Mouse (Mus musculus) heart, embryonic 11.5 days (tissue): ENCODE data around the gene Alg1. TPM values are rescaled to one million over a fixed set of nuclear protein-coding genes. Genes with fewer than 3 reads are reported as not detected.
"Not testable (repeated sequence)": the region's sequence is repeated elsewhere in the genome, so short reads cannot be mapped to it uniquely, and the experiment has no call there.

Experiments used
- ATAC-seq: fragments of 200-750 bp; cut with Nextera tagmentation; replicated peaks from 2 replicates; pipeline ENCODE4 v1.8.0; 2017; ENCODE audit warnings: moderate library complexity; ENCODE audit not compliant: insufficient number of reproducible peaks, low FRiP score, low TSS enrichment
- H3K27ac ChIP-seq: fragments of 300-500 bp; sonication (generic); 2 replicates; pipeline ENCODE4 v1.5.1; 2014; ENCODE audit warnings: mild to moderate bottlenecking, low read depth, low read length
- H3K27me3 ChIP-seq: fragments of 300-500 bp; sonication (generic); 2 replicates; pipeline ENCODE4 v1.6.1; 2014; ENCODE audit warnings: mild to moderate bottlenecking, low read length, mixed read lengths; ENCODE audit not compliant: control insufficient read depth, insufficient read depth
- H3K36me3 ChIP-seq: fragments of 300-500 bp; sonication (generic); 2 replicates; pipeline ENCODE4 v1.6.1; 2014; ENCODE audit warnings: mild to moderate bottlenecking, low read length, moderate library complexity, mixed read lengths; ENCODE audit not compliant: control insufficient read depth, insufficient read depth
- H3K4me1 ChIP-seq: fragments of 300-500 bp; sonication (generic); 2 replicates; pipeline ENCODE4 v1.6.1; 2014; ENCODE audit warnings: low read length; ENCODE audit not compliant: control insufficient read depth, insufficient read depth
- H3K4me2 ChIP-seq: fragments of 300-500 bp; sonication (generic); 2 replicates; pipeline ENCODE4 v1.6.1; 2014; ENCODE audit warnings: mild to moderate bottlenecking, moderate library complexity
- H3K4me3 ChIP-seq: fragments of 300-500 bp; sonication (generic); 2 replicates; pipeline ENCODE4 v1.5.1; 2014; ENCODE audit warnings: low read depth, low read length
- H3K9ac ChIP-seq: fragments of 300-500 bp; sonication (generic); 2 replicates; pipeline ENCODE4 v1.6.1; 2014; ENCODE audit warnings: mild to moderate bottlenecking, low read depth, low read length, moderate library complexity
- H3K9me3 ChIP-seq: fragments of 300-500 bp; sonication (generic); replicated peaks from 2 replicates; pipeline ENCODE4 v1.6.1; 2016; ENCODE audit warnings: low read length; ENCODE audit not compliant: control insufficient read depth
- WGBS: fragments of 180-500 bp; shearing (Covaris S2); extraction: QIAGEN DNeasy Blood & Tissue Kit; methylation state at CpG from one replicate; pipeline ENCODE4 v1.1.7; 2014; ENCODE audit not compliant: insufficient replicate concordance; 5-methylcytosine and 5-hydroxymethylcytosine counted together
- polyA plus RNA-seq: library from polyadenylated mRNA; unstranded; fragments of >200 nt; fragmentation: Nextera tagmentation; extraction: Ambion mirVana; gene quantifications from 2 replicates; pipeline ENCODE4 v1.2.1, GENCODE M21; 2014

Alg1 gene
- polyA plus RNA-seq, 1 experiment from 2014 or later: 24.3 TPM

DNA sequence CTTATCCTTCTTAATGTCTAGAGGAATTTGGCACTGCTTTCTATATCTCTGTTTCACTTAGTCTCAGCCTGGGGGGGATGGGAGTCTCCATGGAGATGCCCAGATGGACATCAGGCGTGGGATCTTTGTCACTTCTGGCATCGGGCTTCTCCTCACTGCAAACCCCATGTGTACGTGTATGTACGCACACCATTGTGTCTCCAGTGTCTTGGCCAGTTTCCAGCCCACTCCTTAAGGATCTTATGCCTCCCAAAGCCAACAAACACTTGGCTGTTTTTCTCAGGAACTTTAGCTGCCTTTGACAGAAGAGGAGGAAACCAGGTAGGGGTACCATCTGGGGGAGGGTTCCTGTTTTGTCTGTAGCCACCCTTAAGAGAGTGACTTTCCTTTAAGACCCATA is 12.0 kb upstream of the Alg1 start:
- Histone ChIP-seq H3K4me1 (peaks cover 3% of the 10 kb centered on the region; the same call in 1 of the 2 replicates), H3K4me2 (no peak overlapping the region), H3K27ac (no peak overlapping the region), H3K4me3 (no peak overlapping the region), H3K27me3 (no peaks in the 10 kb centered on the region), H3K9ac (no peak overlapping the region), H3K9me3 (no peaks in the 10 kb centered on the region), H3K36me3 (no peaks in the 10 kb centered on the region)
- ATAC-seq: no peak
- 53% methylated on average over 4 of the region's 4 CpGs for WGBS

- 60% methylated on average over 6 of the region's 6 CpGs for WGBS
- H3K4me2 ChIP-seq: no peak within 1 kb of the TSS
Measured at GRCm38 (mm10) chr16:5222140-5222539, 11.3 kb upstream of the Alg1 start, which contains the start of gene AU021092. TSS of gene AU021092 (minus strand) at chr16:5222299.

GRCm38 (mm10) chr16:5226534-5226933 is 6.9 kb upstream of the Alg1 start:
- ATAC-seq, H3K9ac ChIP-seq, H3K4me3 ChIP-seq, H3K36me3 ChIP-seq, H3K27ac ChIP-seq, H3K9me3 ChIP-seq, H3K27me3 ChIP-seq, H3K4me2 ChIP-seq, H3K4me1 ChIP-seq: not testable (repeated sequence)
- WGBS: 7% methylated on average over 1 of the region's 1 CpGs

More at GRCm38 (mm10) chr16:5222140-5222539, 11.3 kb upstream of the Alg1 start, which contains the start of gene AU021092:
- no peak for ATAC-seq
- Histone ChIP-seq H3K9me3 (no peaks in the 10 kb centered on the region), H3K4me1 (peaks cover 2% of the 10 kb centered on the region; the same call in 1 of the 2 replicates), H3K4me3 (no peak within 1 kb of the TSS), H3K36me3 (no peaks in the 10 kb centered on the region), H3K9ac (no peak within 1 kb of the TSS), H3K27me3 (no peaks in the 10 kb centered on the region), H3K27ac (no peak within 1 kb of the TSS)

- H3K36me3 ChIP-seq, H3K27ac ChIP-seq, H3K9ac ChIP-seq, H3K9me3 ChIP-seq, ATAC-seq, H3K27me3 ChIP-seq, H3K4me3 ChIP-seq, H3K4me2 ChIP-seq, H3K4me1 ChIP-seq: not testable (repeated sequence)
- 73% methylated on average over 19 of the region's 19 CpGs for WGBS
Measured at GRCm38 (mm10) chr16:5227501-5227900, 5.9 kb upstream of the Alg1 start.

- H3K27ac ChIP-seq, H3K36me3 ChIP-seq, H3K4me3 ChIP-seq, H3K9me3 ChIP-seq, H3K27me3 ChIP-seq, ATAC-seq, H3K9ac ChIP-seq, H3K4me1 ChIP-seq, H3K4me2 ChIP-seq: not testable (repeated sequence)
- WGBS: 76% methylated on average over 3 of the region's 3 CpGs
Measured at GRCm38 (mm10) chr16:5228103-5228502, 5.3 kb upstream of the Alg1 start.

DNA sequence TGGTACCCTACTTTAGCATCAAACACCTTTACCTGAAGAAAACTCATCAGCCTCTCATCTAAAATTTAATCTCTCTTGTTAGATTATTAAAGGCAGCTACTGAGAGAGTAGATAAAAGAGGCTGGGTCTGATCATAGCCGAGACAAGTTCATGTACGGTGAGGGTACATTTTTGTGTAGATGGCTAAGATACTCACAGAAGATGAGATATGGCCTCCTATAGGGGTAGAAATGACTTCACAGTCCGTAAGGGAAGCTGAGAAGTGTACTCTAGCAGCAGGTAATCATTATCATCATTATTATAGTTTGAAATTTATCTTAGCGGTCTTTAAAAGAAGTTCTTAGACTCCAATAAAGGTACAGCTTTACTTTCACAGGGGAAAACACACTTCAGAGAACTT is 439 bp upstream of the Alg1 start:
- no peaks in the 10 kb centered on the region for H3K36me3 ChIP-seq
- H3K9me3 ChIP-seq: no peaks in the 10 kb centered on the region
- peak overlapping the region; percentile 69 for H3K4me2 ChIP-seq
- ATAC-seq: no peak
- no peak overlapping the region for H3K9ac ChIP-seq
- no peak overlapping the region for H3K27ac ChIP-seq
- H3K4me3 ChIP-seq: peak overlapping the region; percentile 81
- H3K4me1 ChIP-seq: peaks cover 5% of the 10 kb centered on the region; the same call in 1 of the 2 replicates
- WGBS: 71% methylated on average over 4 of the region's 4 CpGs
- H3K27me3 ChIP-seq: no peaks in the 10 kb centered on the region

DNA sequence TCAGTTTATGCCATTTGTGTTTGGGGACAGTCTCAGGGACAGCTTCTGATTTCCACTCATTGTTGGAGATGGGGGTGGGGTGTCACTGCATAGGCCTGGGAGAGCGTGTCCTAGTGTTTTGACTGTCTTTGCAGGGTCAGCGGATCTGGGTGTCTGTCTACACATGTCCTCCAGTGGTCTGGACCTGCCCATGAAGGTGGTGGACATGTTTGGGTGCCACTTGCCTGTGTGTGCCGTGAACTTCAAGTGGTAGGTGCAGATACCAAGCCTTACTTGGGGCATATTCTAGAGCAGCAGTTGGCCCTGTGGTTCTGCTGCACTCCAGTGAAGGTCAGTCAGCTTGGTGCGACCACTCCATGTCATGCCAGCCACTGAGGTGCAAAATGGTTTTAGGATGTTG is 8.9 kb downstream of the Alg1 start:
- Histone ChIP-seq H3K27ac (no peak overlapping the region), H3K4me1 (no peaks in the 10 kb centered on the region), H3K36me3 (peaks cover 22% of the 10 kb centered on the region), H3K27me3 (no peaks in the 10 kb centered on the region), H3K4me2 (no peak overlapping the region), H3K9me3 (no peaks in the 10 kb centered on the region), H3K9ac (no peak overlapping the region), H3K4me3 (no peak overlapping the region)
- 85% methylated on average over 4 of the region's 4 CpGs for WGBS
- no peak for ATAC-seq

DNA sequence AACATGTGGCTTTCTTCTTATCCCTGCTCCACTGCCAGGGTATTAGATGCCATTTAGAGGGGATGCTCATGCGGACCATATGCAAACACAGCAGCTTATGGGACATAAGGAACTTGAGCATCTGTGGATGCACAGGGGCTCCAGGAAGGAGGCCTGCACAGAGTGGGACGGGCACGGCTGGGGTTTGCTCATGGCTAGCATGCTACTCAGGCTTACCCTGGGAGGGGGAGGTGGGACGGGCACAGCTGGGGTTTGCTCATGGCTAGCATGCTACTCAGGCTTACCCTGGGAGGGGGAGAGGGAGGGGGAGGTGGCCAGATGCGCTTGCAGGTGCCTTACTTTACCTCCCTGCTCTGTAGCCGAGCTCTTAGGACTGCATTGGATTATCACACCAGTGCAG is 9.5 kb downstream of the Alg1 start:
- no peak for ATAC-seq
- H3K4me2 ChIP-seq: no peak overlapping the region
- H3K36me3 ChIP-seq: peaks cover 22% of the 10 kb centered on the region
- no peaks in the 10 kb centered on the region for H3K27me3 ChIP-seq
- H3K9me3 ChIP-seq: no peaks in the 10 kb centered on the region
- no peak overlapping the region for H3K27ac ChIP-seq
- WGBS: 89% methylated on average over 6 of the region's 6 CpGs
- no peak overlapping the region for H3K4me3 ChIP-seq
- H3K4me1 ChIP-seq: no peaks in the 10 kb centered on the region
- no peak overlapping the region for H3K9ac ChIP-seq

DNA sequence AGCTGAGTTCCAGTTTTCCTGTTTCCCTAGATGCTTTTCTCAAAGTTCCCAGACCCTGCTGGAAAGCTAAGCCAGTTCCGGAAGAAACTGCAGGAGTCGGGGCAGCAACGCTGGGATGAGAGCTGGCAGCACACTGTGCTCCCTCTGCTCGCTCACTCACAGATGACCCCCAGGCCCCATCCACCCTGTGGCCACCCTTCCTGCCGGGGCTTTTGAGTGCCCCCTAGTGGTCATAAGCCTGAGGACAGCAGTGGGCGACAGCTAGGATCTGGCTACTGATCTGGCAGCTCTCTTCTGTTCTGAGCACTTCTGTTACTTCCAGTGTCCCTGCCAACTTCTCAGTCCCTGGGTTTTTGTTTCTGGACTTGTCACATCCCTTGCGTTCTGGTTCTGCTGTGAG is 11.0 kb downstream of the Alg1 start:
- no peak; the same call in 1 of the 2 replicates for ATAC-seq
- peaks cover 18% of the 10 kb centered on the region for H3K36me3 ChIP-seq
- no peaks in the 10 kb centered on the region for H3K4me1 ChIP-seq
- no peaks in the 10 kb centered on the region for H3K9me3 ChIP-seq
- no peak overlapping the region for H3K9ac ChIP-seq
- no peak overlapping the region for H3K4me2 ChIP-seq
- H3K27ac ChIP-seq: no peak overlapping the region
- no peak overlapping the region for H3K4me3 ChIP-seq
- H3K27me3 ChIP-seq: no peaks in the 10 kb centered on the region
- WGBS: 31% methylated on average over 7 of the region's 7 CpGs
